Mouse (Mus musculus) heart, postnatal 0 days (tissue): ENCODE data around the gene Cntnap1.

ENCODE experiments used
- CTCF ChIP-seq: IDR thresholded peaks from 2 replicates; pipeline ENCODE4 v1.5.1; 2016; ENCODE audit warnings: antibody characterized with exemption, control low read depth, low read depth
- EP300 ChIP-seq: IDR thresholded peaks from 2 replicates; pipeline ENCODE4 v1.6.1; 2016; ENCODE audit warnings: antibody characterized with exemption, low read depth

- TF ChIP-seq CTCF (no peak), EP300 (no peak)
Measured at GRCm38 (mm10) chr11:101175636-101176116, 5.4 kb downstream of the Cntnap1 start.
